Mouse (Mus musculus): ENCODE measurements at regions not wholly inside any gene's neighbourhood (a gene's known extent, or its start where the extent isn't known, plus 50 kb on each side); places are given as distances from the start of the nearest gene placed in this dataset.

DNA sequence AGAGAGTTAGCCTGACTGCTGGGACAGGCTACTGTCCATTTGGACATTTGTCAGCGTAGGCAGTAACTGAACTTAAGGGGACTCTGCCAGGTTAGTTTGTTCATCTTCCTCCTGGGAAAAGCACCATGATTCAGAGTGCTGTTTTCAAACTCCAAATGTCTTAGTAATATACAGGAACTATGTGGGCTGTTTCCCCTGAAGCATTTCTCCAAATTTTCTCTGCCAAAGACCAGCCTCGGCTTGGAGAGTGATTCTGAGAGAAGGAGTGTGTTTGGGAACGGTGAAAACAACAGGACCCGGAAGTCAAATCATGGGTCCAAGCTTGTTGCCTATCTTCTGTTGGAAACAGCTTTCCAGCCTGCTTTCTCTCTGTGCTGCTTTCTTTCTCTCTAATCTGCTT lies 52.1 kb downstream of the Rprm start:
- no peak overlapping the region for H3K4me3 ChIP-seq
- no peak overlapping the region for H3K27ac ChIP-seq
- no peaks in the 10 kb centered on the region for H3K9me3 ChIP-seq
- no peaks in the 10 kb centered on the region for H3K27me3 ChIP-seq (replicated peaks)
- H3K36me3 ChIP-seq (replicated peaks), result no peaks in the 10 kb centered on the region
- H3K9ac ChIP-seq, result no peak overlapping the region
- 87% methylated on average over 4 of the region's 4 CpGs for WGBS
- no peak for ATAC-seq (replicated peaks)
- no peak overlapping the region for H3K4me2 ChIP-seq
- H3K4me1 ChIP-seq, result no peaks in the 10 kb centered on the region

- WGBS, result 92% methylated on average over 2 of the region's 2 CpGs
- no peak for ATAC-seq (replicated peaks)
- Histone ChIP-seq H3K9me3 (no peaks in the 10 kb centered on the region), H3K27ac (no peak overlapping the region), H3K9ac (no peak overlapping the region), H3K27me3 (replicated peaks) (no peaks in the 10 kb centered on the region), H3K36me3 (replicated peaks) (no peaks in the 10 kb centered on the region), H3K4me3 (no peak overlapping the region), H3K4me1 (no peaks in the 10 kb centered on the region), H3K4me2 (no peak overlapping the region)
These were observed 56.5 kb downstream of the Rprm start for GRCm38 (mm10) chr2:54028851-54029250.

- Histone ChIP-seq H3K4me2 (no peak overlapping the region), H3K27me3 (replicated peaks) (no peaks in the 10 kb centered on the region), H3K9ac (no peak overlapping the region), H3K4me3 (no peak overlapping the region), H3K36me3 (replicated peaks) (no peaks in the 10 kb centered on the region), H3K27ac (no peak overlapping the region), H3K4me1 (no peaks in the 10 kb centered on the region), H3K9me3 (no peaks in the 10 kb centered on the region)
- ATAC-seq (replicated peaks), result no peak
- 83% methylated on average over 4 of the region's 4 CpGs for WGBS
These were observed 62.6 kb downstream of the Rprm start for GRCm38 (mm10) chr2:54022708-54023107.

DNA sequence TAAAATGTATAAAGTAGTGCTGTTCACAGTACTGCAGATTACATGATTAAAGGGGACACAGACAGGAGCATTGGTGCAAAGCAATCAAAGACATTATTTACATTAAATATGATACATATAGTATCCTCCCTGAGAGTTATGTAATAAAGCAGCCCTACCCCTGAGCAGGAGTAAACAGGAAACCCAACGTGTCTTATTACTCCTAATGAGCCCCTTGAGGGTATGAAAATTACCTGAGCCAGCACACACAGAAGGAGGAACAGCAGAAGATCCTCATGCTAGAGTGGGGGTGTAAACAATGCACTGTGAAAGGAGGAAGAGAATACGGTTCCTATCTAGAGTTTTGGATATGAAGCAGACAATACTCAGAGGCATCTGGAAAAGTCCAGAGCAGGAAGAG lies 95.2 kb downstream of the Rprm start:
- no peaks in the 10 kb centered on the region for H3K36me3 ChIP-seq (replicated peaks)
- no peak overlapping the region for H3K27ac ChIP-seq
- WGBS, result 66% methylated on average over 2 of the region's 2 CpGs
- H3K4me2 ChIP-seq, result no peak overlapping the region
- H3K27me3 ChIP-seq (replicated peaks), result no peaks in the 10 kb centered on the region
- H3K9me3 ChIP-seq, result no peaks in the 10 kb centered on the region
- H3K4me1 ChIP-seq, result no peaks in the 10 kb centered on the region
- no peak overlapping the region for H3K4me3 ChIP-seq
- ATAC-seq (replicated peaks), result no peak
- no peak overlapping the region for H3K9ac ChIP-seq

DNA sequence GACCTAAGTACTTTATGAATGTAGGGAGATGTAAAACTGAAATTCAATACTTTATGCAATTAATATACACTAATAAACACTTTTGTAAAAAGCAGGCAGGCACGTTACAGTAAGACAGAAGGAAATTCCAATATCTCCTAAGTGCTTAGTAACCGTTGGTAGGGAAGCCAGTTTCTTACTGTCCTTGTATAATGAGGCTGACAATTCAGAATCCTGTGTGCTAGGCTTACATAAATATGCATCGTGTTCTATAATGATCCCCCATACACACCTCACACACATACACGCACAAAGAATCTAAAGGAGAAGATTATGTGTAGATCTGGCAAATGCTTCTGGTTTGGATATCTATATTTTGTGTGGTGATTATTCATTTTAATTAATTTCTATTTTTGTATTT lies 109.6 kb downstream of the Rprm start:
- no peak overlapping the region for H3K4me2 ChIP-seq
- H3K9me3 ChIP-seq, result no peaks in the 10 kb centered on the region
- H3K27ac ChIP-seq, result no peak overlapping the region
- H3K36me3 ChIP-seq (replicated peaks), result no peaks in the 10 kb centered on the region
- no peaks in the 10 kb centered on the region for H3K4me1 ChIP-seq
- ATAC-seq (replicated peaks), result peak; percentile 90
- H3K4me3 ChIP-seq, result no peak overlapping the region
- H3K27me3 ChIP-seq (replicated peaks), result no peaks in the 10 kb centered on the region
- H3K9ac ChIP-seq, result no peak overlapping the region
- WGBS, result 49% methylated on average over 4 of the region's 4 CpGs

GRCm38 (mm10) chr2:53960499-53960898 lies 124.9 kb downstream of the Rprm start:
- H3K4me2 ChIP-seq, result no peak overlapping the region
- no peak overlapping the region for H3K9ac ChIP-seq
- no peaks in the 10 kb centered on the region for H3K27me3 ChIP-seq (replicated peaks)
- no peak overlapping the region for H3K27ac ChIP-seq
- no peak for ATAC-seq (replicated peaks)
- no peaks in the 10 kb centered on the region for H3K9me3 ChIP-seq
- H3K4me3 ChIP-seq, result no peak overlapping the region
- no peaks in the 10 kb centered on the region for H3K36me3 ChIP-seq (replicated peaks)
- 47% methylated on average over 1 of the region's 1 CpGs for WGBS
- no peaks in the 10 kb centered on the region for H3K4me1 ChIP-seq

DNA sequence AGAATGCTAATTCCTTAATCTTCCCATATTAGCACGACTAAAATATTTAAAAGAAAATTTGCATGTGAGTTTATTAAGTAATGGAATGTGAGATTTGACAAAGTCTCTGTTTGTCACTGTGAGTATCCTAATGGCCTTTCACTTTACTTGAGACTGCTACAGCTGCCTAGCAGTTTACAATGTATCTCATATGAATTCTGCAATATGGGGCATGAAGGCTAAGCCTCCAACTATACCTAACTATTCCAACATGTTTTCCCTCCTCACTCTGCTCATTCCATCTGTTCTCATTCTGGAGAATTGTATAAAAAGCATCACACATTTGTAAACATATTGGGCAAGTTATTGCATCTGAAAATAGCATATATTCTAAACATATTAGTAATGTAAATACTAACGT lies 137.1 kb downstream of the Rprm start:
- ATAC-seq (replicated peaks), result no peak
- 57% methylated on average over 2 of the region's 2 CpGs for WGBS

GRCm38 (mm10) chr2:53947534-53947933 lies 137.8 kb downstream of the Rprm start:
- H3K27me3 ChIP-seq (replicated peaks), result no peaks in the 10 kb centered on the region
- H3K36me3 ChIP-seq (replicated peaks), result no peaks in the 10 kb centered on the region
- H3K9me3 ChIP-seq, result no peaks in the 10 kb centered on the region
- H3K4me1 ChIP-seq, result no peaks in the 10 kb centered on the region
- H3K4me2 ChIP-seq, result no peak overlapping the region
- no peak overlapping the region for H3K9ac ChIP-seq
- no peak overlapping the region for H3K27ac ChIP-seq
- no peak overlapping the region for H3K4me3 ChIP-seq
- ATAC-seq (replicated peaks), result no peak

More for the DNA sequence above, 137.1 kb downstream of the Rprm start:
- no peaks in the 10 kb centered on the region for H3K9me3 ChIP-seq
- no peaks in the 10 kb centered on the region for H3K4me1 ChIP-seq
- no peak overlapping the region for H3K4me2 ChIP-seq
- no peaks in the 10 kb centered on the region for H3K36me3 ChIP-seq (replicated peaks)
- H3K4me3 ChIP-seq, result no peak overlapping the region
- no peaks in the 10 kb centered on the region for H3K27me3 ChIP-seq (replicated peaks)
- no peak overlapping the region for H3K9ac ChIP-seq
- H3K27ac ChIP-seq, result no peak overlapping the region

DNA sequence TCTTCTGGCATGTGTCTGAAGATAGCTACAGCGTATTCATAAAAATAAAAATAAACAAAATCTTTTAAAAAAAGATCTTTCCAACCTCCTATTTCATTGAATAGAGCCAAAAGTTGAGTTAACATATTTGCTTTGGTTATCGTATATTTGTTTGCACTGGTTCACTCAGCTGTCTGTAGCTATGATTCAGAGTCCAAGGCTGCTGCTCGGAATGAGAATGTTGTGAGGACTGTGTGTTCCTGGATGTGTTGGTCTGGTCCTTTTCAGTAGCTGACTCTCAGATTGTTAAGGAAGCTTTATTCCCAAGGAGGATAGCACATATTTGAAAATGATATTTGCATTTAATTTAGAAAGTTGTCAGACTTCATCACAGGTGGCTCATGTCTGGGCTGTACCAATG lies 173.5 kb downstream of the Rprm start:
- H3K9ac ChIP-seq, result no peak overlapping the region
- WGBS, result 90% methylated on average over 3 of the region's 3 CpGs
- no peaks in the 10 kb centered on the region for H3K36me3 ChIP-seq (replicated peaks)

More for the DNA sequence above, 173.5 kb downstream of the Rprm start:
- no peaks in the 10 kb centered on the region for H3K27me3 ChIP-seq (replicated peaks)
- H3K27ac ChIP-seq, result no peak overlapping the region
- no peaks in the 10 kb centered on the region for H3K9me3 ChIP-seq
- H3K4me2 ChIP-seq, result no peak overlapping the region
- no peak overlapping the region for H3K4me3 ChIP-seq
- no peak for ATAC-seq (replicated peaks)
- no peaks in the 10 kb centered on the region for H3K4me1 ChIP-seq

Measured in midbrain, embryonic 15.5 days (tissue).